Mouse (Mus musculus) liver, embryonic 16.5 days (tissue): ENCODE data around the gene Fmod. TPM values are rescaled to one million over a fixed set of nuclear protein-coding genes. Genes with fewer than 3 reads are reported as not detected.

ENCODE experiments used
- ATAC-seq: fragments of 200-750 bp; cut with Nextera tagmentation; 2 replicates; pipeline ENCODE4 v1.8.0; 2017; ENCODE audit warnings: low read depth, mild to moderate bottlenecking, moderate number of reproducible peaks, moderate library complexity
- H3K27ac ChIP-seq: fragments of 300-500 bp; sonication (generic); 2 replicates; pipeline ENCODE4 v1.5.1; 2014; ENCODE audit warnings: mild to moderate bottlenecking, low read length
- H3K27me3 ChIP-seq: fragments of 300-500 bp; sonication (generic); 2 replicates; pipeline ENCODE4 v1.6.1; 2014; ENCODE audit warnings: low read depth, low read length, mixed read lengths; ENCODE audit not compliant: control insufficient read depth, insufficient read depth
- H3K36me3 ChIP-seq: fragments of 300-500 bp; sonication (generic); 2 replicates; pipeline ENCODE4 v1.6.1; 2014; ENCODE audit warnings: mild to moderate bottlenecking; ENCODE audit not compliant: control insufficient read depth, insufficient read depth
- H3K4me1 ChIP-seq: fragments of 300-500 bp; sonication (generic); 2 replicates; pipeline ENCODE4 v1.6.1; 2014; ENCODE audit warnings: low read depth, low read length, mixed read lengths; ENCODE audit not compliant: control insufficient read depth
- H3K4me2 ChIP-seq: fragments of 300-500 bp; sonication (generic); 2 replicates; pipeline ENCODE4 v1.6.1; 2014; ENCODE audit warnings: low read depth, low read length, mixed read lengths
- H3K4me3 ChIP-seq: fragments of 300-500 bp; sonication (generic); 2 replicates; pipeline ENCODE4 v1.5.1; 2014; ENCODE audit warnings: low read depth, mild to moderate bottlenecking, low read length
- H3K9ac ChIP-seq: fragments of 300-500 bp; sonication (generic); 2 replicates; pipeline ENCODE4 v1.6.1; 2014; ENCODE audit warnings: low read depth, low read length
- H3K9me3 ChIP-seq: fragments of 300-500 bp; sonication (generic); replicated peaks from 2 replicates; pipeline ENCODE4 v1.6.1; 2016; ENCODE audit warnings: low read length; ENCODE audit not compliant: control insufficient read depth
- WGBS: fragments of 180-500 bp; shearing (Covaris S2); extraction: QIAGEN DNeasy Blood & Tissue Kit; methylation state at CpG from one replicate; pipeline ENCODE4 v1.1.7; 2014; ENCODE audit not compliant: insufficient replicate concordance; 5-methylcytosine and 5-hydroxymethylcytosine counted together
- polyA plus RNA-seq: library from polyadenylated mRNA; unstranded; fragments of >200 nt; fragmentation: Nextera tagmentation; extraction: Ambion mirVana; gene quantifications from 2 replicates; pipeline ENCODE4 v1.2.1, GENCODE M21; 2015

Fmod gene
- polyA plus RNA-seq, 1 experiment from 2014 or later = 3.3 TPM

DNA sequence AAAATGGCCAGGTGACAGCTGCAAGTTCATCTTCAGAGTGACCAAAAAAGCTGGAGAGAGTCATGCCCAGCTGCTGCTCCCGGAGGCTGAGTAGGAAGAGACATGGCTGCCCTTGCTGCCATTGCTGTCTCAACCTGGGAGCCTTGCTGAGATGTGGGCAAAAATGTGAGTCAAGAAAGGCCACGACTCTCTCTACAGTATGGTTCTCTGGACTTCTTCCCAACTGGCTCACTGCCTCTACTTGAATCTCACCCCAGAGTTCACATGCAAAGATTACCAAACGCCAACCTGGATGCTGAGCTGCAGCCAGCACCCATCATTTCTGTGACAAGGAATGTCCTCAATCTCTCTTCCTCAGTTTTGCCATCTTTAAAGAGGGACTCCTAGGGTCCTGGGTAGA is 47.1 kb downstream of the Fmod start:
- no peaks in the 10 kb centered on the region for H3K27me3 ChIP-seq
- no peaks in the 10 kb centered on the region for H3K36me3 ChIP-seq
- peak overlapping the region; percentile 93 for H3K27ac ChIP-seq
- H3K9me3 ChIP-seq = no peaks in the 10 kb centered on the region
- peaks cover 92% of the 10 kb centered on the region for H3K4me1 ChIP-seq
- H3K4me3 ChIP-seq = no peak overlapping the region
- H3K9ac ChIP-seq = peak overlapping the region; percentile 65; the same call in 1 of the 2 replicates
- H3K4me2 ChIP-seq = no peak overlapping the region
- ATAC-seq = no peak
- 74% methylated on average over 3 of the region's 3 CpGs for WGBS

- WGBS = 34% methylated on average over 3 of the region's 3 CpGs
Observed at GRCm38 (mm10) chr1:134086017-134086416, 49.0 kb downstream of the Fmod start.

GRCm38 (mm10) chr1:134086811-134087398 is 49.9 kb downstream of the Fmod start:
- peak; percentile 64 for ATAC-seq
- no peaks in the 10 kb centered on the region for H3K36me3 ChIP-seq
- peak overlapping the region; percentile 63 for H3K9ac ChIP-seq
- peaks cover 76% of the 10 kb centered on the region for H3K4me1 ChIP-seq
- no peaks in the 10 kb centered on the region for H3K27me3 ChIP-seq
- peak overlapping the region; percentile 71 for H3K4me2 ChIP-seq
- 17% methylated on average over 16 of the region's 16 CpGs for WGBS
- no peaks in the 10 kb centered on the region for H3K9me3 ChIP-seq
- H3K27ac ChIP-seq = peak overlapping the region; percentile 87
- peak overlapping the region; percentile 50 for H3K4me3 ChIP-seq

More at GRCm38 (mm10) chr1:134086017-134086416, 49.0 kb downstream of the Fmod start:
- peak overlapping the region; percentile 7; the same call in 1 of the 2 replicates for H3K4me2 ChIP-seq
- no peak for ATAC-seq
- H3K9me3 ChIP-seq = no peaks in the 10 kb centered on the region
- peaks cover 77% of the 10 kb centered on the region for H3K4me1 ChIP-seq
- peak overlapping the region; percentile 63; the same call in 1 of the 2 replicates for H3K9ac ChIP-seq
- no peak overlapping the region for H3K4me3 ChIP-seq
- H3K36me3 ChIP-seq = no peaks in the 10 kb centered on the region
- no peaks in the 10 kb centered on the region for H3K27me3 ChIP-seq
- peak overlapping the region; percentile 87 for H3K27ac ChIP-seq

GRCm38 (mm10) chr1:134089074-134089473 is 52.0 kb downstream of the Fmod start:
- H3K27ac ChIP-seq = peak overlapping the region; percentile 60
- H3K27me3 ChIP-seq = no peaks in the 10 kb centered on the region
- H3K4me3 ChIP-seq = no peak overlapping the region
- H3K9ac ChIP-seq = no peak overlapping the region
- H3K9me3 ChIP-seq = no peaks in the 10 kb centered on the region
- no peaks in the 10 kb centered on the region for H3K36me3 ChIP-seq
- WGBS = 66% methylated on average over 7 of the region's 7 CpGs
- H3K4me1 ChIP-seq = peaks cover 73% of the 10 kb centered on the region
- no peak for ATAC-seq
- H3K4me2 ChIP-seq = no peak overlapping the region

DNA sequence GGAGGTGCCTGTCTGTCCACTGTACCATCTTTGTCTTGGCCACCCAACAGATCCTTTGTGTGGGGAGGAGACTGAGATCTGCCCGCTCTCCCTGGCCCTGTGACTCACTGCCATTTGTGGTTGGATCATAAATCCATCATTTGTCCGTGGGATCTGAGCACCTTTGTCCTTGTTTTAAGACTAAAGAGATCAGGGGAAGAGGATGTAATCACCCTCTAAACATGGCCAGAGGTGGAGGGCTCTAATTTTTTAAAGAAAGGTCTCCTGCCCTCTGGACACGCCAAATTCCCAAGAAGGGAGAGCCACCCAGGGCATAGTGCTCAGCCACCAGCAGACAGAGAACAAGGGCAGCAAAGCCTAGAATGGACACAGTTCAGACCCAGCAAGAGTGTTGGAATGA is 54.8 kb downstream of the Fmod start:
- Histone ChIP-seq H3K9me3 (no peaks in the 10 kb centered on the region), H3K27ac (peak overlapping the region; percentile 99), H3K4me2 (peak overlapping the region; percentile 95; the same call in 1 of the 2 replicates), H3K9ac (peak overlapping the region; percentile 69), H3K27me3 (no peaks in the 10 kb centered on the region), H3K36me3 (no peaks in the 10 kb centered on the region), H3K4me1 (peaks cover 77% of the 10 kb centered on the region), H3K4me3 (no peak overlapping the region)
- WGBS = 72% methylated on average over 3 of the region's 3 CpGs
- no peak for ATAC-seq

GRCm38 (mm10) chr1:134092368-134092767 is 55.3 kb downstream of the Fmod start:
- Histone ChIP-seq H3K4me2 (peak overlapping the region; percentile 95), H3K36me3 (no peaks in the 10 kb centered on the region), H3K4me3 (peak overlapping the region; percentile 70), H3K9ac (peak overlapping the region; percentile 69), H3K4me1 (peaks cover 77% of the 10 kb centered on the region), H3K27ac (peak overlapping the region; percentile 99), H3K9me3 (no peaks in the 10 kb centered on the region), H3K27me3 (no peaks in the 10 kb centered on the region)
- 16% methylated on average over 6 of the region's 6 CpGs for WGBS
- ATAC-seq = no peak

- 2% methylated on average over 43 of the region's 43 CpGs for WGBS
- peak overlapping the region; percentile 70 for H3K4me3 ChIP-seq
- H3K9me3 ChIP-seq = no peaks in the 10 kb centered on the region
- H3K9ac ChIP-seq = peak overlapping the region; percentile 91
- peaks cover 78% of the 10 kb centered on the region for H3K4me1 ChIP-seq
- peak overlapping the region; percentile 95 for H3K4me2 ChIP-seq
- peak overlapping the region; percentile 99 for H3K27ac ChIP-seq
- no peaks in the 10 kb centered on the region for H3K36me3 ChIP-seq
- peak; percentile 96 for ATAC-seq
- H3K27me3 ChIP-seq = no peaks in the 10 kb centered on the region
Observed at GRCm38 (mm10) chr1:134092852-134093770, 56.1 kb downstream of the Fmod start.

DNA sequence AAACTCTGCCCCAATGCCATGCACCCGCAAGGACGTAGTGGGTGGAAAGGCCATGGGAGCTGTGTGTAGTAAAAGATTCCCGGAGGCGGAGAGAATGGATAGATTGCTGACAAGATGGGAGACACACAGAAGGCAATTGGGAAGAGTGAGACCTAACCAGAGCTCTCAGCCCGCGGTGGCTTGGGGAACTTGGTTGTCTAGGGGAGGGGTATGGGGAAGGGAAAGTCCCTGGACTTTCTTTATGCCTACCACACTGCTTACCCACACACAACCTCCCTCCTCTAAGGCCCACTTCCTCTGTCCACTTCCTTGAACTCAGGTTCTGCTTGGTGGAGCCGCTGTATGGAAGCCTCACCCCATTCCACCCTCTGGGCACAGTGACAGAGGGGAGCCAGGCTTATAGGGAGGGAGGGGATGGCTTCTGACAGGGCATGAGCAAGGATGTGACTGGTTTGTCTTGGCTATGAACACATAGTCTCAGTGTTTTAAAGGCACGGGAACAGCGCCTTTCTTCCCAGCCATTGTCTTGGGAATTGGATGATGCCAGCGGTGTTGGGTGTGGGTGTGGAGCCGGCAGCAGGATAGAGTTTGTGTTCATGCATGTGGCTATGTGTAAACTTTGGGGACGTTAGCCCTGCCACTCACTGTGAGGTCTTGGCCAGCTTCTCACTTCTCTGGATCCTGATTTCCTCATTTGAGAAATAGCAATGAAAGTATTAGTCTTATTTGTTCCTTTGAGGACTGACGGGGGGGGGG is 56.9 kb downstream of the Fmod start:
- H3K4me3 ChIP-seq = peak overlapping the region; percentile 70
- no peaks in the 10 kb centered on the region for H3K36me3 ChIP-seq
- H3K9me3 ChIP-seq = no peaks in the 10 kb centered on the region
- H3K9ac ChIP-seq = peak overlapping the region; percentile 91
- peak overlapping the region; percentile 99 for H3K27ac ChIP-seq
- 42% methylated on average over 13 of the region's 13 CpGs for WGBS
- H3K27me3 ChIP-seq = no peaks in the 10 kb centered on the region
- H3K4me2 ChIP-seq = peak overlapping the region; percentile 95
- H3K4me1 ChIP-seq = peaks cover 80% of the 10 kb centered on the region
- ATAC-seq = no peak
